Mouse (Mus musculus) heart, adult 2 months (tissue): ENCODE results near the gene Bcl2l14.

Experiments
- CTCF ChIP-seq: fragments of 200-600 bp; IDR thresholded peaks from 2 replicates; pipeline ENCODE4 v1.8.1; 2022; ENCODE audit warnings: antibody characterized with exemption, mild to moderate bottlenecking, moderate library complexity
- EP300 ChIP-seq: fragments of 200-500 bp; IDR thresholded peaks from 2 replicates; pipeline ENCODE4 v1.6.1; 2011; ENCODE audit warnings: low read depth, low read length, control low read depth; ENCODE audit not compliant: insufficient read depth

GRCm38 (mm10) chr6:134372946-134373345 is 23.2 kb upstream of the Bcl2l14 start:
- TF ChIP-seq CTCF = no peak
- TF ChIP-seq EP300 = no peak
